Mouse (Mus musculus) ES-E14 (cell line): ENCODE measurements around the gene Cox7b2. TPM values are rescaled to one million over a fixed set of nuclear protein-coding genes. Genes with fewer than 3 reads are reported as not detected.
"Not testable (repeated sequence)": the region's sequence is repeated elsewhere in the genome, so short reads cannot be mapped to it uniquely, and the experiment has no call there.

Source experiments
- DNase-seq: peaks from one replicate; pipeline ENCODE4 v3.0.0-alpha.2; 2013; ENCODE audit warnings: low read depth, low spot score
- H3K27ac ChIP-seq: 2 replicates; pipeline ENCODE4 v1.5.1; 2012; ENCODE audit warnings: low read depth, mild to moderate bottlenecking, low read length, moderate library complexity, mixed read lengths; ENCODE audit not compliant: poor library complexity, insufficient read depth, severe bottlenecking
- H3K36me3 ChIP-seq: 2 replicates; pipeline ENCODE4 v1.6.1; 2012; ENCODE audit warnings: mild to moderate bottlenecking, low read length, moderate library complexity, mixed read lengths; ENCODE audit not compliant: control insufficient read depth, poor library complexity, insufficient read depth, severe bottlenecking
- H3K4me1 ChIP-seq, 2 experiments: fragments of 150-350 bp in 1 of 2; sonication (generic) in 1 of 2; 2 replicates each; pipeline ENCODE4 v1.6.1; 2012; ENCODE audit warnings: low read length in 2 of 2, mild to moderate bottlenecking in 1 of 2, mixed read lengths in 1 of 2; ENCODE audit not compliant: control insufficient read depth in 2 of 2, insufficient read depth in 2 of 2, poor library complexity in 1 of 2
- H3K4me3 ChIP-seq, 2 experiments: fragments of 150-350 bp in 1 of 2; sonication (generic) in 1 of 2; 2 replicates each; pipeline ENCODE4 v1.5.1; 2012; ENCODE audit warnings: low read length in 2 of 2, low read depth in 1 of 2, mild to moderate bottlenecking in 1 of 2, mixed read lengths in 1 of 2; ENCODE audit not compliant: insufficient read depth in 1 of 2, poor library complexity in 1 of 2, severe bottlenecking in 1 of 2
- H3K9ac ChIP-seq: 2 replicates; pipeline ENCODE4 v1.6.1; 2012; ENCODE audit warnings: low read depth, mild to moderate bottlenecking, low read length, mixed read lengths; ENCODE audit not compliant: poor library complexity, insufficient read depth, severe bottlenecking
- H3K9me3 ChIP-seq: fragments of 150-350 bp; sonication (generic); 2 replicates; pipeline ENCODE4 v1.6.1; 2012; ENCODE audit warnings: low read depth, mild to moderate bottlenecking, low read length; ENCODE audit not compliant: control insufficient read depth, insufficient read depth
- CHD2 ChIP-seq: IDR thresholded peaks from 2 replicates; pipeline ENCODE4 v1.6.1; 2014; ENCODE audit warnings: mild to moderate bottlenecking, low read depth, low read length, inconsistent platforms
- HCFC1 ChIP-seq: IDR thresholded peaks from 2 replicates; pipeline ENCODE4 v1.6.1; 2012; ENCODE audit warnings: low read length, inconsistent platforms, borderline replicate concordance; ENCODE audit not compliant: insufficient read depth
- MAFK ChIP-seq: IDR thresholded peaks from 2 replicates; pipeline ENCODE4 v1.6.1; 2014; ENCODE audit warnings: mild to moderate bottlenecking, low read depth, low read length, inconsistent platforms; ENCODE audit not compliant: insufficient read depth
- ZC3H11A ChIP-seq: IDR thresholded peaks from 2 replicates; pipeline ENCODE4 v1.6.1; 2012; ENCODE audit warnings: low read depth, mild to moderate bottlenecking, inconsistent platforms, low read length, borderline replicate concordance
- ZNF384 ChIP-seq: IDR thresholded peaks from 2 replicates; pipeline ENCODE4 v1.6.1; 2012; ENCODE audit warnings: low read depth, low read length, inconsistent platforms
- in situ Hi-C, 2 experiments: fragments of 600-800 bp; cut with MboI; formaldehyde crosslinking; loops; one replicate each; pipeline ENCODE4 v1.15.1; 2025; ENCODE audit warnings: low sequenced_read_pairs in 2 of 2, inconsistent platforms in 1 of 2; ENCODE audit not compliant: unreplicated experiment in 2 of 2
- total RNA-seq: library from RNA; depleted of rRNA; stranded (reverse); fragments of 300-350 nt; gene quantifications from 2 replicates; pipeline ENCODE4 v1.2.3, GENCODE M21; 2012; rRNA removed

Cox7b2 gene
- 1.2 and 1.8 TPM in 2 replicates for total RNA-seq

DNA sequence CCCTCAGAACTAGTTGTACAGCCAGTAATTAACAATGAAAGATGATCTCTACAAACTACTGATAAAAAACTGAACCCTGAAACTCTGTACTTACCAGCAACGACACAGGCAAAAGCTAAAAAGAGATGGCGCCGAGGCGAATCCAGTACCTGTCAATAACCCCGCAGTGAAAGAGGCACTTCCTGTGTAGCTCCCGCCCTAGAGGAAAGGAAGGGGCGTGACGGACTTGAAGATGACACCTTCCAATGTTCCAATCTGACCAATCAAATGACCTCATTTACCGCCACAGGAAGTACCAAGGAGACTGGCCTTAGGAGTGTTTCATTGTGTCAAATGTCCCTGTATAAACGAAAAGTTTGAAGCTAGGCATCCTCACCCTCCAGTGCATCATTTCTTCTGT is at the start of gene Cox7b2:
TSS of gene Cox7b2 (minus strand) at position 127 of the 400 bp plus-strand sequence.
- H3K4me1 ChIP-seq: no peaks in the 10 kb centered on the region
- no peaks in the 10 kb centered on the region for H3K36me3 ChIP-seq
- in situ Hi-C loops: no loop called here
- no peaks in the 10 kb centered on the region for H3K9me3 ChIP-seq
- H3K9ac ChIP-seq: no peak within 1 kb of the TSS
- H3K4me3 ChIP-seq: no peak within 1 kb of the TSS; a peak in 1 of 4 replicates
- DNase-seq: no peak
- no peak within 1 kb of the TSS for H3K27ac ChIP-seq
- no peak for TF ChIP-seq HCFC1
- TF ChIP-seq ZNF384: no peak
- no peak for TF ChIP-seq MAFK

DNA sequence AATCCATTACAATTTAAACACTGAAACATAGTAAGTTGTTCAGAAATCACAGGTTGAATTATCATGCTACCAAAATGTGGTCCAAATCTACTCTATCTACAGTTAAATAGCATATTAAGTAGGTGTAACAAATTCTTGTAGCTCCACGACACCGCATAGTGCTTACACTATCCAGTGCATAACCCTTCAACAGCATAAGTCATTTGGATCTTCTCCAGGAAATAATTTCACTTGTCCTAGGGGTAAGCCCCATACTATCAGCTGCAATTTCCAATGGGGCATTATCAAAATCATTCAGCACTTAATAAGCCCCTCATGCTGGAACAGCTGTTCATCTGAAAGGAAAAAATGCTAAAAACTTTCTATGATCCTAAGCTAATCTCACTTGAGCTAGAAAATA is 47.3 kb upstream of the Cox7b2 start:
- H3K4me1 ChIP-seq: no peaks in the 10 kb centered on the region
- no peak overlapping the region for H3K9ac ChIP-seq
- no peak overlapping the region for H3K4me3 ChIP-seq
- no peaks in the 10 kb centered on the region for H3K36me3 ChIP-seq
- in situ Hi-C loops: no loop called here
- DNase-seq: no peak
- no peak for TF ChIP-seq ZNF384
- no peak for TF ChIP-seq MAFK
- TF ChIP-seq HCFC1: no peak
- TF ChIP-seq ZC3H11A: no peak
- TF ChIP-seq CHD2: no peak
- no peak overlapping the region for H3K27ac ChIP-seq
- no peaks in the 10 kb centered on the region for H3K9me3 ChIP-seq

DNA sequence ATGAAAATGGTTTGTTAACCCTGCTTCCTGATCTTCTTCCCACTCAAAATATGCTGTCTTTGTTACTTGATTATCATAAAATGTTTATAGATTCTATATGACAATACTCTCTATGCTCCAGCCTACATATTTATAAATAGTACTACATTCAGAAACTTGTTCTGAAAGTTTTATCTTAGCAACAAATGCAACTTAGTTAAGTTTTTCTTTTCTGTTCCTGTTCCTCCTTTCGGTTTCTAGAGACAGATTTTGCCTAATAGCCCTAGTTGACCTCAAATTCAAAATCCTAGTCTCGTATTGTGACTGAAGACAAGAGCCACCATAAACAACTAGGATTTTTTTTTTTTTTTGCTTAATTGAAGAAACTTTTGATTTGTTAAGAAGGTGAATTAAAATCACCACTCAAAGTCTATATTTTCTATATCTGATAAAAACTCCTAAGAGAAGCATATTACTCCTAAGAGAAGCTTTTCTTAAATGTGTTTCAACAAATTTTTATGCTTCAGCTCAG is 45.8 kb upstream of the Cox7b2 start:
- no peaks in the 10 kb centered on the region for H3K9me3 ChIP-seq
- H3K9ac ChIP-seq: no peak overlapping the region
- H3K36me3 ChIP-seq: no peaks in the 10 kb centered on the region
- no peak overlapping the region for H3K4me3 ChIP-seq
- in situ Hi-C loops: no loop called here
- no peak overlapping the region for H3K27ac ChIP-seq
- DNase-seq: no peak
- TF ChIP-seq ZNF384 (no peak), HCFC1 (no peak), ZC3H11A (no peak), CHD2 (no peak), MAFK (no peak)
- no peaks in the 10 kb centered on the region for H3K4me1 ChIP-seq

DNA sequence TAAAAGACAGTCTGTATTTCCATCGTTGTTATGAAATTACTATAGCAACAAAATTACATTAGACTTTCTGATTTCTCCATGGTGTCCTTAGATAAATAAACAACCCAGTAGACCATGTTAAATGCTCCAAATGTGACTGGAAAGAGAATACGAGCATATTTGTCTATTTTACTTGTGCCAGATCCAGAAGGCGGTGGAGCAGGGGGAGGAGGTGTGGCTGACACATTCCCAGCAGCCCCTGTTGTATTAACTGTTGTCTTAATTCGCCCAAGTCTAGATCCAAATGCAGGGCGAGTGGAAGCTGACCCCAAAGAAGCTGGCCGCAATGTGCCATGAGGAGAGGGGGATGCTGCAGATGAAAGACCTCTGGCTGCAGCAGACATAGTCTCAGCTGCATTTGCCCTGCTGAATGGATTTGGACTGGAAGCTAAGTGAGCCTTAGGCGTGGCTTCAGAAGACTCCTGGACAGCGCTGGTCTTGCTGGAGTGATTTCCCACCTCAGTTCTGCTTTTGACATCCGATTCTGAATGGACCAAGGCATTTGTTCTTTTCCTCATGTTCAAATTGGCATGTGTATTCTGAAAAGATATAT is 23.7 kb upstream of the Cox7b2 start:
- in situ Hi-C loops: no loop called here
- Histone ChIP-seq H3K4me1 (no peaks in the 10 kb centered on the region), H3K36me3 (no peaks in the 10 kb centered on the region), H3K9ac (no peak overlapping the region), H3K27ac (no peak overlapping the region), H3K4me3 (no peak overlapping the region), H3K9me3 (no peaks in the 10 kb centered on the region)
- TF ChIP-seq MAFK (no peak), HCFC1 (no peak), ZNF384 (no peak)
- DNase-seq: no peak

DNA sequence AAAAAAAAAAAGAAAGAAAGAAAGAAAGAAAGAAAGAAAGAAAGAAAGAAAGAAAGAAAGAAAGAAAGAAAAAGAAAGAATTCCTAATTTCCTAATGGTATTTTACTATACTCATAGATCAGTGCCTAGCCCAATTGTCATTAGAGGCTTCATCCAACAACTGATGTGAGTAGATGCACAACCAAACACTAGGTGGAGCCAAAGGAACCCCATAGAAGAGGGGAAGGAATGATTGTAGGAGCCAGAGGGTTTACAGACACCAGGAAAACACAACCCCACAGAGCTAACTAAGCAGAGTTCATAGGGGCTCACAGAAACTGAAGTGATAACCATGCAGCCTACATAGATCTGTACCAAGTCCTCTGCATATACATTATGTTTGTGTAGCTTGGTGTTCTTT is 2.5 kb downstream of the Cox7b2 start:
- in situ Hi-C loops: no loop called here
- Histone ChIP-seq H3K9me3 (no peaks in the 10 kb centered on the region), H3K36me3 (no peaks in the 10 kb centered on the region), H3K9ac (no peak overlapping the region), H3K4me1 (no peaks in the 10 kb centered on the region), H3K4me3 (no peak overlapping the region), H3K27ac (no peak overlapping the region)
- TF ChIP-seq ZC3H11A (peak; percentile 42; the same call in 1 of the 2 replicates), ZNF384 (no peak), HCFC1 (no peak), CHD2 (no peak)
- peak; percentile 41 for DNase-seq

DNA sequence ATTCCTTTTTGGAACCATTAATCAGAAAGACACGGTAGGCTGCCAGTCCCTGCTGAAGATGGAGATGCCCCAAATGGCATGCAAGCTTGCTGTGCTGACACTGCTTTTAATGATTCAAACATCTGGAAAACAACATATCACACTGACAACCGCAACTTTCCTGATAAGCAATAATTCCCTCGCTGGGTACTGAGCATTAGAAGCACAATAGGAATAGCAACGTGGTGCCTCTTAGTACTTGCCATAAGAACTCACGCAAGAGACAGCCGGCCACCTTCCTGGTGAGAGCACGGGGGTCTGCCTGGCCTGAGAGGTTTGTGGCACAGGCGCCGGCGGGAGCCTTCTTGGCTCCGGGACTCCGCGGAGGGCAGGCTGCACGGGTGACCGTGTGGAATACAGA is 22.5 kb downstream of the Cox7b2 start:
- H3K27ac ChIP-seq, H3K9me3 ChIP-seq, H3K4me1 ChIP-seq, in situ Hi-C loops, H3K9ac ChIP-seq, H3K36me3 ChIP-seq: not testable (repeated sequence)
- H3K4me3 ChIP-seq: peak overlapping the region; percentile 34 to 62; a peak in 3 of 4 replicates
- DNase-seq: peak; percentile 20
